Mouse (Mus musculus) CH12.LX (cell line): ENCODE measurements around the gene Sergef.

Source experiments
- EP300 ChIP-seq: IDR thresholded peaks from 2 replicates; pipeline ENCODE4 v1.6.1; 2011; ENCODE audit warnings: low read length, improper control_type of control experiment
- MAZ ChIP-seq: IDR thresholded peaks from 2 replicates; pipeline ENCODE4 v1.6.1; 2012; ENCODE audit warnings: low read depth, mild to moderate bottlenecking, inconsistent platforms, low read length, improper control_type of control experiment, moderate library complexity
- MEF2A ChIP-seq: IDR thresholded peaks from 2 replicates; pipeline ENCODE4 v1.6.1; 2014; ENCODE audit warnings: low read depth, mild to moderate bottlenecking, inconsistent platforms, low read length, improper control_type of control experiment, borderline replicate concordance

DNA sequence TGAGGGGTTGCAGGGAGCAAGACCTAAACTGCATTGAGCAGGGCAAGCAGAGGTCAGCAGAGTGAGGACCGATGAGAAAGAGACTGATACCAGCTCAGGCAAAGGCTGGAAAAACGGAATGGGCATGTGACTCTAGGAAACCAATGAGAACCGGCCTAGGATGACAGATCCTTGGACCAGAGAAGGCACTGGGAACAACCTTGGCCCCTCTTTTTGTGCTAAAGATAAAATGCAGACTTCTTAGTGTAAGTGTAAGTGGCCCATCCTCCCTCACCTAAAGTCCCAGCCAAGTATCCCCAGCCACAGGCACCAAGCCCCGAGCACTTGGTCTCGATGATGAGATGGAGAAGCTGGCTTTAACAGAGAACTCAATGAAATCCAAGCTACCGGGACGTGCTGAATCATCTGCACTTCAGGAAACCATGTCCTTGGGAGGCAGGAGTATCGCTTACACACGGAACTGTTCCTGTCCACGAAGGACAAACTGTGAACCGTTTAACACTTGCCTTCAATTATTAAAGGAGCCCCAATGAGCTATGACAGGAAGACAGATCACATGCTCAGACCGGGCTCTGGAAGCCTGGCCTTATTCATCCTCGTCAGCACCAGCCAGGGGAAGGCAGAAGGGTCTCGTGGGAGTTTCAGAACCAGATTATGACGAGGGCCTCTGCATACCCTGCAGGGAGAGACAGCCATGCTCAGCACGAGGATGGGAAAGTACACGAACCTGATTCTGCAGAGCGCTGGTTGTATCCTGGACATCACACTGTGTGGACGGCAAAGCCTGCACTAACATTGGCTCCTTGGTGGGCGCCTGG is 87.5 kb downstream of the Sergef start:
- TF ChIP-seq EP300, result no peak
- TF ChIP-seq MAZ, result no peak
- no peak for TF ChIP-seq MEF2A
